ENCODE assay signal across 8 mouse cellular contexts in the genomic region with DNA sequence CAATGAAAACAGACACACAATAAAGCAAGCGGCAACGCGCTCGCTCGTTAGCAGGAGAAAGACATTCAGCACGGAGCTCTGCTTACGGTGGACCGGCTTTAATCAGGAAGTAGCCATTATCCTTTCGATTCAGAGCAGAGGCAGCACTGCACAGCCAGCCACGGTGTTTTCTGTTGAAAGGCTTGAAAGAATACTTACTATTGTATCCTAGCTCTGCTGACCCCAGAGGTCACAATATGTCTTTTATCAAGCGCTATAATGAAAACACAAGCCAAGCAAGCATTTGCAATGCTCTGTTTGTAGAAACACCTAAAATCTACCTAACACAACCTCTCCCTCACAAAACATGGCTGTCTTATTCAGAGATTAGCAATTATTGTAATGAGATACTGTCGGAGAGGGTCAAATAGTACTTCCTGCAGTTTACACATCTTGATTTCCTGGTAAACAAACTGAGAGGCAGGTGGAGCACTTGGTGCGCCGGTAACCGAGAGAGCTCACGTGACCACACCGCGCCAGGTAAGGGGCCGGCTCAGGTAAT.
A peak's percentile ranks its signal among the peaks of the same experiment; 100 is the strongest.
DNase-seq lines count a peak whose midpoint lies in the region; ATAC-seq lines count a peak whose summit lies in the region.

No protein-coding gene starts in this region.

- no peaks in the 10 kb centered on the region for H3K9me3 ChIP-seq in forebrain, embryonic 11.5 days (ENCODE audit: control insufficient read depth, low read length)
- no peaks in the 10 kb centered on the region for H3K9me3 ChIP-seq in hindbrain, embryonic 13.5 days

- no peaks in the 10 kb centered on the region for H3K27me3 ChIP-seq in forebrain, embryonic 11.5 days (ENCODE audit: control insufficient read depth, insufficient read depth, low read length)
- no peaks in the 10 kb centered on the region for H3K27me3 ChIP-seq in hindbrain, embryonic 13.5 days

- H3K4me2 ChIP-seq in forebrain, embryonic 11.5 days (ENCODE audit: low read depth, low read length, severe bottlenecking), result peak overlapping the region; percentile 44
- H3K4me2 ChIP-seq in hindbrain, embryonic 13.5 days, result peak overlapping the region; percentile 56

- H3K36me3 ChIP-seq in forebrain, embryonic 11.5 days (ENCODE audit: control insufficient read depth, insufficient read depth, low read length), result no peaks in the 10 kb centered on the region
- peaks cover 2% of the 10 kb centered on the region; the same call in 1 of the 2 replicates for H3K36me3 ChIP-seq in hindbrain, embryonic 13.5 days

- peak; percentile 56 to 88 for DNase-seq in adrenal gland, adult (ENCODE audit: inconsistent age in 2 of 2, low spot score in 1 of 2)
- DNase-seq in adrenal gland, postnatal 4 days (ENCODE audit: low spot score in 2 of 2), result no peak
- peak; percentile 42 for DNase-seq in c-Kit-positive CD71-positive TER-119-positive erythroid progenitor cells, embryonic 14.5 days (ENCODE audit: low spot score)
- peak; percentile 69 for DNase-seq in forebrain, embryonic 11.5 days (ENCODE audit: low spot score)
- DNase-seq in layer of hippocampus, postnatal 36 days, result peak; percentile 21 to 30
- peak; percentile 36 for DNase-seq in lung, postnatal 14 days
- peak; percentile 67 for DNase-seq in retina, postnatal 1 day

- no peak overlapping the region; the same call in 1 of the 2 replicates for H3K9ac ChIP-seq in forebrain, embryonic 11.5 days (ENCODE audit: low read length)
- peak overlapping the region; percentile 55 for H3K9ac ChIP-seq in hindbrain, embryonic 13.5 days

- WGBS in forebrain, embryonic 11.5 days, result 3% methylated on average over 19 of the region's 19 CpGs
- WGBS in hindbrain, embryonic 13.5 days, result 5% methylated on average over 19 of the region's 19 CpGs

- 0 out of 2 replicates have a peak overlapping the region, but pooled peaks have one; percentile 44 for H3K27ac ChIP-seq in forebrain, embryonic 11.5 days (ENCODE audit: low read depth, low read length)
- peak overlapping the region; percentile 77 for H3K27ac ChIP-seq in hindbrain, embryonic 13.5 days

- ATAC-seq in forebrain, embryonic 11.5 days (replicated peaks; ENCODE audit: low FRiP score), result peak; percentile 85
- ATAC-seq in hindbrain, embryonic 13.5 days (ENCODE audit: low FRiP score), result peak; percentile 63

- H3K4me1 ChIP-seq in forebrain, embryonic 11.5 days (replicated peaks; ENCODE audit: control insufficient read depth, insufficient read depth, low read length), result no peaks in the 10 kb centered on the region; the same call in 1 of the 2 replicates
- peaks cover 7% of the 10 kb centered on the region for H3K4me1 ChIP-seq in hindbrain, embryonic 13.5 days (replicated peaks)

- peak overlapping the region; percentile 17; the same call in 1 of the 2 replicates for H3K4me3 ChIP-seq in forebrain, embryonic 11.5 days (ENCODE audit: low read depth, low read length)
- H3K4me3 ChIP-seq in hindbrain, embryonic 13.5 days, result peak overlapping the region; percentile 36

Comparison
In these comparisons a context has a peak if more than half of its experiments do, and no peak if none do; other contexts are left out.
1. DNase-seq: peak in adrenal gland, adult (2 of 2), c-Kit-positive CD71-positive TER-119-positive erythroid progenitor cells, embryonic 14.5 days (single experiment), forebrain, embryonic 11.5 days (single experiment), layer of hippocampus, postnatal 36 days (2 of 2), lung, postnatal 14 days (single experiment) and retina, postnatal 1 day (single experiment); none in adrenal gland, postnatal 4 days (0 of 2).